Mouse (Mus musculus) G1E (cell line): Measurements from ENCODE around the gene Lrrc4c.

Experiments
- CTCF ChIP-seq: IDR thresholded peaks from 2 replicates; pipeline ENCODE4 v1.5.1; 2012; ENCODE audit warnings: low read depth, low read length, inconsistent platforms, mixed read lengths
- TAL1 ChIP-seq: conservative IDR thresholded peaks from 2 replicates; pipeline ENCODE4 v1.6.1; 2012; ENCODE audit warnings: low read depth, low read length, inconsistent platforms, mixed read lengths

GRCm38 (mm10) chr2:96585665-96586064, 267.7 kb downstream of the Lrrc4c start:
- TF ChIP-seq TAL1 (no peak), CTCF (no peak)
